Mouse (Mus musculus) hindbrain, postnatal 0 days (tissue): ENCODE measurements around the gene Atg4c. TPM values are rescaled to one million over a fixed set of nuclear protein-coding genes. Genes with fewer than 3 reads are reported as not detected.

Experiments used
- ATAC-seq: fragments of 200-750 bp; cut with Nextera tagmentation; 2 replicates; pipeline ENCODE4 v1.8.0; 2017; ENCODE audit warnings: mild to moderate bottlenecking, moderate TSS enrichment, moderate library complexity
- DNase-seq: peaks from one replicate; pipeline ENCODE4 v3.0.0-alpha.2; 2015; ENCODE audit warnings: low spot score
- H3K27ac ChIP-seq: fragments of 300-500 bp; sonication (generic); 2 replicates; pipeline ENCODE4 v1.5.1; 2014; ENCODE audit warnings: mild to moderate bottlenecking
- H3K27me3 ChIP-seq: fragments of 300-500 bp; sonication (generic); 2 replicates; pipeline ENCODE4 v1.6.1; 2014; ENCODE audit warnings: low read length, mixed read lengths; ENCODE audit not compliant: insufficient read depth
- H3K36me3 ChIP-seq: fragments of 300-500 bp; sonication (generic); 2 replicates; pipeline ENCODE4 v1.6.1; 2014; ENCODE audit warnings: low read length, mixed read lengths; ENCODE audit not compliant: insufficient read depth
- H3K4me1 ChIP-seq: fragments of 300-500 bp; sonication (generic); 2 replicates; pipeline ENCODE4 v1.6.1; 2014; ENCODE audit warnings: antibody characterized with exemption, low read length, mixed read lengths; ENCODE audit not compliant: insufficient read depth
- H3K4me2 ChIP-seq: fragments of 300-500 bp; sonication (generic); 2 replicates; pipeline ENCODE4 v1.6.1; 2014; ENCODE audit warnings: low read depth, mild to moderate bottlenecking, low read length, moderate library complexity, mixed read lengths
- H3K4me3 ChIP-seq: fragments of 300-500 bp; sonication (generic); 2 replicates; pipeline ENCODE4 v1.5.1; 2014; ENCODE audit warnings: low read length
- H3K9ac ChIP-seq: fragments of 300-500 bp; sonication (generic); replicated peaks from 2 replicates; pipeline ENCODE4 v1.6.1; 2014; ENCODE audit warnings: mild to moderate bottlenecking, low read length, moderate library complexity, mixed read lengths
- H3K9me3 ChIP-seq: fragments of 300-500 bp; sonication (generic); 2 replicates; pipeline ENCODE4 v1.6.1; 2016; ENCODE audit warnings: low read length, mixed read lengths
- CTCF ChIP-seq: IDR thresholded peaks from 2 replicates; pipeline ENCODE4 v1.5.1; 2016; ENCODE audit warnings: antibody characterized with exemption, control low read depth, low read depth
- WGBS: fragments of 180-500 bp; shearing (Covaris S2); extraction: QIAGEN DNeasy Blood & Tissue Kit; methylation state at CpG from one replicate; pipeline ENCODE4 v1.1.7; 2014; 5-methylcytosine and 5-hydroxymethylcytosine counted together
- polyA plus RNA-seq: library from polyadenylated mRNA; unstranded; fragments of >200 nt; fragmentation: Nextera tagmentation; extraction: Ambion mirVana; gene quantifications from 2 replicates; pipeline ENCODE4 v1.2.1, GENCODE M21; 2015
- total RNA-seq: library from RNA; depleted of rRNA; stranded (reverse); fragments of >200 nt; gene quantifications from 2 replicates; pipeline ENCODE4 v1.2.3, GENCODE M21; 2014; rRNA removed

The Atg4c gene
- 9.9 and 17.9 TPM in 2 replicates for total RNA-seq
- 14.9 and 15.6 TPM in 2 replicates for polyA plus RNA-seq

GRCm38 (mm10) chr4:99193810-99194582, at the start of gene Atg4c:
Atg4c (plus strand) TSS chr4:99193934.
- DNase-seq (peak; percentile 93), ATAC-seq (peak; percentile 98)
- under 1% methylated on average over 50 of the region's 50 CpGs for WGBS
- Histone ChIP-seq H3K4me3 (peak within 1 kb of the TSS; percentile 76), H3K27me3 (no peaks in the 10 kb centered on the region), H3K4me1 (0 out of 2 replicates have a peak, but pooled peaks cover 3% of the 10 kb centered on the region), H3K4me2 (peak within 1 kb of the TSS; percentile 71), H3K36me3 (no peaks in the 10 kb centered on the region), H3K9me3 (no peaks in the 10 kb centered on the region), H3K9ac (peak within 1 kb of the TSS; percentile 85), H3K27ac (peak within 1 kb of the TSS; percentile 96)
- TF ChIP-seq CTCF, result no peak; the same call in 1 of the 2 replicates

- no peaks in the 10 kb centered on the region for H3K9me3 ChIP-seq
- H3K36me3 ChIP-seq, result no peaks in the 10 kb centered on the region
- no peaks in the 10 kb centered on the region for H3K4me1 ChIP-seq
- H3K27ac ChIP-seq, result no peak overlapping the region
- ATAC-seq, result no peak
- 93% methylated on average over 4 of the region's 4 CpGs for WGBS
- H3K4me2 ChIP-seq, result no peak overlapping the region
- DNase-seq, result no peak
- H3K9ac ChIP-seq, result no peak overlapping the region
- H3K27me3 ChIP-seq, result no peaks in the 10 kb centered on the region
- H3K4me3 ChIP-seq, result no peak overlapping the region
- no peak for TF ChIP-seq CTCF
Observed at GRCm38 (mm10) chr4:99151434-99151833, 42.3 kb upstream of the Atg4c start.

- 47% methylated on average over 4 of the region's 4 CpGs for WGBS
Observed at GRCm38 (mm10) chr4:99151885-99152558, 41.7 kb upstream of the Atg4c start.

GRCm38 (mm10) chr4:99156641-99157307, 37.0 kb upstream of the Atg4c start:
- no peak overlapping the region for H3K4me2 ChIP-seq
- ATAC-seq, result no peak
- no peak for DNase-seq
- WGBS, result 63% methylated on average over 11 of the region's 11 CpGs
- no peaks in the 10 kb centered on the region for H3K27me3 ChIP-seq
- no peak overlapping the region for H3K4me3 ChIP-seq
- TF ChIP-seq CTCF, result no peak
- H3K36me3 ChIP-seq, result no peaks in the 10 kb centered on the region
- H3K4me1 ChIP-seq, result no peaks in the 10 kb centered on the region
- H3K9me3 ChIP-seq, result no peaks in the 10 kb centered on the region
- H3K9ac ChIP-seq, result no peak overlapping the region
- no peak overlapping the region for H3K27ac ChIP-seq

More at GRCm38 (mm10) chr4:99151885-99152558, 41.7 kb upstream of the Atg4c start:
- H3K4me1 ChIP-seq, result no peaks in the 10 kb centered on the region
- no peaks in the 10 kb centered on the region for H3K36me3 ChIP-seq
- no peak for ATAC-seq
- no peak for TF ChIP-seq CTCF
- no peaks in the 10 kb centered on the region for H3K9me3 ChIP-seq
- no peak overlapping the region for H3K4me3 ChIP-seq
- no peak for DNase-seq
- H3K27ac ChIP-seq, result no peak overlapping the region
- H3K9ac ChIP-seq, result no peak overlapping the region
- no peaks in the 10 kb centered on the region for H3K27me3 ChIP-seq
- no peak overlapping the region for H3K4me2 ChIP-seq

- Histone ChIP-seq H3K36me3 (no peaks in the 10 kb centered on the region), H3K4me2 (no peak overlapping the region), H3K27me3 (no peaks in the 10 kb centered on the region), H3K9me3 (no peaks in the 10 kb centered on the region), H3K4me3 (no peak overlapping the region), H3K27ac (no peak overlapping the region), H3K4me1 (no peaks in the 10 kb centered on the region), H3K9ac (no peak overlapping the region)
- TF ChIP-seq CTCF, result no peak
- DNase-seq, result no peak
- no peak for ATAC-seq
- WGBS, result 91% methylated on average over 5 of the region's 5 CpGs
Observed at GRCm38 (mm10) chr4:99158495-99158894, 35.2 kb upstream of the Atg4c start.

- WGBS, result 8% methylated on average over 3 of the region's 3 CpGs
- H3K4me2 ChIP-seq, result no peak overlapping the region
- DNase-seq (no peak), ATAC-seq (no peak)
- no peak overlapping the region for H3K4me3 ChIP-seq
- no peaks in the 10 kb centered on the region for H3K9me3 ChIP-seq
- no peak for TF ChIP-seq CTCF
- H3K27me3 ChIP-seq, result no peaks in the 10 kb centered on the region
- no peak overlapping the region for H3K27ac ChIP-seq
- H3K36me3 ChIP-seq, result no peaks in the 10 kb centered on the region
- no peaks in the 10 kb centered on the region for H3K4me1 ChIP-seq
- no peak overlapping the region for H3K9ac ChIP-seq
Observed at GRCm38 (mm10) chr4:99160414-99160813, 33.3 kb upstream of the Atg4c start.
